Mouse (Mus musculus) lung, postnatal 36 days (tissue): ENCODE measurements around the gene Clcnka.

ENCODE experiments used
- DNase-seq: peaks from one replicate; pipeline ENCODE4 v3.0.0; 2022; ENCODE audit warnings: mixed read lengths

The Clcnka gene

DNA sequence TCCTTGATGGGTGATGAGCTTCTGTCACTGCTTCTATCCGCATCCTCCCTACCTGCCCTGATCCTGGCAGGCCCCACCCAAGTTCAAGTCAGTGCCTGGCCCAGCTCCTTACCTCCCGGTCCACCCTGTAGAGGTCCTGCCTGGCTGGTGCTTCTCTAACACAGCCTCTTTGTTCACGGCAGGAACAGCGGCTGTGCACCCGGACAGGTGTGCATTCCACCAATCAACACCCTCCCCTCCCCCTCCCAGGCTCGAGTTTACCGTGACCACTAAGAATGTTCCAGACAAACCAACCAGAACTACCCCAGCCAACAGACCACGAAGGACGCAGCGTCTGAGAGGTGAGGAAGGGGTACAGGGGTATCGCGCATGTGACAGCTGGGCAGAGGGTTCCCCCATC lies at the start of gene Clcnka:
TSS of gene Clcnka (minus strand) at position 180 of the 400 bp plus-strand sequence.
- no peak for DNase-seq

DNA sequence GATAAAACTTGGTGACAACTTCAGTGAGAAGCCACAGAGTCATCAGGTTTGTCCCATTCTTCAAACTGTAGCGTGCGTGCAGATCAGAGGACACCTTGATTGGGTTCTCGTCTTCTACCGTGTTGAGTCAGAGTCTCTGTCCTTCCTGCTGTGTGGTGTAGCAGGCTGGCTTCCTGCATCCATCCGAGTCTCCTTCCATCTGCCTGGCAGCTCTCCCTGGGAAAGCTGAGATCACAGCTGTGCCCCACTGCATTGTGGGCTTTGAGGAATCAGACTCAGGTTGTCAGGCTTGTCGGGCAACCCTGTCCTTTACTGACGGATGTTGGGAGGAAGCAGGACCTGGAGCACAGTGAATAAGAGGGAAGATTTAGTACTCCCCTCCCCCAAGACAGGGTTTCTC lies 47.7 kb upstream of the Clcnka start:
- DNase-seq, result no peak

DNA sequence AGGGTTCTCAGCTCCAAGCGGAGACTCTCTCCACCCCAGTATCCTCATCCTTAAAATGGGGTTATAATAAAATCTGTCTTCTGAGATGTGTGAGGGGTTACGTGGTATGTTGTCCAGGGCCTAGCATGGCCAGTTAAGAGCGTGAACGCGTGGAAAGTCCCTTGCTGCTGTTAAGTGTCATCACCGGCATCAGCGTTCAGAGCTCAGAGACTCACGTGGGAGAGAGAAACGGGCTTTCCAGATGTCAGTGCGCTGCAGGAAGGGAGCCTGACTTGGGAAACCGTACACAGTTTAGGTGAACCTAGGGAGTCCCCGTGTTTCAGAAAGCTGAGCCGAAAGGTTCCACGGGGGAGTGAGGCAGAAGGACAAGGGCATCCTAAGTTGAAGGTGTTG lies 46.8 kb upstream of the Clcnka start:
- no peak for DNase-seq

DNA sequence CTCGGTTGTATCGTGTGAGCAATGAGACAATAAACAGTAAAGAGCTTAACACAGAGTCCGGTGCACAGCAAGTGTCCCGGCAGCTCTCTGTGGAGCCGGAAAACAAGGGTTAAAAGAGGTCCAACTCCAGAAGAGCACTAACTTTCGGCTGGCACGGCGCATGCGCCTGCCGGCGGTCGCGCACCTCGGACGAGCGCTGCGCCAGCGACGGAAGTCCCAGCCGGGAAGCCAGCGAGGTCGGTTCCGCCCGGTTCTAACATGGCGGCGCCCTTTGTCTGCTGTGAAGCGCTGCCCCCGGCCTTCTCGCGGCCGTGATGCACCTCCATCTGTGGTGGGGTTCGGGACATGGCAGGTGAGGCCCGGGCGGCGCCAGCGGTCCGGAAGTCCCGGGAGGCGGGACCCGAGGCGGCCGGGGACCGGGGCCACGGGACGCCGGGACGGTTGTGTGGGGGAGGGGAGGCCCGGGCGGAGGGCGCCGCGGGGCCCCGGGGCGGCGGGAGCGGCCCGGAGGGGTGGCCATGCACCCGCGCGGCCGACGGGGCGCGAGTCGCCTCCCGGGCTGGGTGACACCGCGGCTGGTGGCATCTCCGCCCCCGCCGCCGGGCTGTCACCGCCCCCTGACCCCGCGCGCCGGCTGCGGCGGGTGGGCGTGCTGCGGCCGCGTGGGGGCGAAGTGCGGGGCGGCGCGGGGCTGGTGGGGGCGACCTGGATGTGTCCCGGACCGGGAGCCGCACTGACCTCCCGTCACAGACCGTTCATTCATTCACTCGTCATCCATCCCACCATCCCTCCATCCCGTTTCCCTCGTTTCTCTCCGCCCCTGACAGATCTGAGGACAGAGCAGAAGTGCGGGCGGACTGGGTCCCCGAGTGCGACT lies 46.2 kb upstream of the Clcnka start, which contains the start of gene Zbtb17:
TSS of gene Zbtb17 (plus strand) at position 204 of the 877 bp plus-strand sequence.
- DNase-seq, result peak; percentile 91

DNA sequence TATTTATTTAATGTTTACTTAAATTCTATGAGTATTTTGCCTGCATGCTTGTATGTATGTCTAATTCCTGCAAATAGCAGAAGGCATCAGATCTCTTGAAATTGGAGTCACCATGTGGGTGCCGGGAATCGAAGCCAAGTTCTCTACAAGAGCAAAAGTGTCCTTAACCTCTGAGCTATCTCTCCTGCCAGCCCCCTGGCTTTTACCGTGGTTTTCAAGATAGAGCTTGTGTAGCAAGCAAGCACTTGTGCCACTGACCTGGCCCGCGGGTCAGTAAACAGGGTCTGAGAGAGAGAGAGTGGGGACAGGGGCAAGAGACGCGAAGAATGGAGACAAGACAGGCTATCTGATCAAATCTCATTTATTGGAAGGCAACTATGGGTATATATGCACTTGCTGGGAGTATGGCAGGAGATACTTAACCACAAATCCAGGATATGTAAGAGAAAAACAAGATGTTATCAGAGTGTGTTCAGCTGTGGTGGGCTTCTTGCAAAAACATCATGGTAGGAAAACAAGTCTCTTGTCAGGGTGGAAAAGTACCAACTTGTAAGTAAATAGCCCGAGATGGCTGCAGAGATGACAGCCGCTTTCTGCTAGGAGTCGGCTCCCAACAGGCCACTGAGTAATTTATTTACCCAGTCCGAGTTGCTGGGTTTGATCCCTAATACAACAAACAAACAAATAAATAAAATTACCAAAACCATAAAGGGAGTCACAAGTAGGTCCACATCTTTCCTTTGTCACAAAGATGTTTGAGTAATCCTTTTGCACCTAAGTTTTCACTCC lies 45.3 kb upstream of the Clcnka start:
- DNase-seq, result no peak

DNA sequence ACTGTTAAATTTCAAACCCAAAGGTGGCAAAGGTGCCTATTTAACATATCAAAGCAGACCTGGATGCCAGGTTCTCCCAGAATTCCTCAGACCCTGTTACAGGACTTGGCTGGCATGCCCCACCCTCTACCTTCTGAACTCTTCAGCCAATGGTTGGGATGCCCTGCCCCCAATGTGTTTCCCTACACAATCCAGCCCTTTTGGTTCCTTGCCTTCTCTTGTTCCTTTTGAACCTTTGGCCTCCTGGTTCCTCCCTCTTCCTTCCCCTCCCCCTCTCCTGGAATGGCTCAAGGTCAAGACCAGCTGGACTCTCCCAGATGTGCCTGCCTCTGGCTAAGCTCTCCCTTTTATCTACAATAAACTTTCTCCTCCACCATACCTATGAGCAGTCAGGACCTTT lies 42.4 kb upstream of the Clcnka start:
- no peak for DNase-seq

DNA sequence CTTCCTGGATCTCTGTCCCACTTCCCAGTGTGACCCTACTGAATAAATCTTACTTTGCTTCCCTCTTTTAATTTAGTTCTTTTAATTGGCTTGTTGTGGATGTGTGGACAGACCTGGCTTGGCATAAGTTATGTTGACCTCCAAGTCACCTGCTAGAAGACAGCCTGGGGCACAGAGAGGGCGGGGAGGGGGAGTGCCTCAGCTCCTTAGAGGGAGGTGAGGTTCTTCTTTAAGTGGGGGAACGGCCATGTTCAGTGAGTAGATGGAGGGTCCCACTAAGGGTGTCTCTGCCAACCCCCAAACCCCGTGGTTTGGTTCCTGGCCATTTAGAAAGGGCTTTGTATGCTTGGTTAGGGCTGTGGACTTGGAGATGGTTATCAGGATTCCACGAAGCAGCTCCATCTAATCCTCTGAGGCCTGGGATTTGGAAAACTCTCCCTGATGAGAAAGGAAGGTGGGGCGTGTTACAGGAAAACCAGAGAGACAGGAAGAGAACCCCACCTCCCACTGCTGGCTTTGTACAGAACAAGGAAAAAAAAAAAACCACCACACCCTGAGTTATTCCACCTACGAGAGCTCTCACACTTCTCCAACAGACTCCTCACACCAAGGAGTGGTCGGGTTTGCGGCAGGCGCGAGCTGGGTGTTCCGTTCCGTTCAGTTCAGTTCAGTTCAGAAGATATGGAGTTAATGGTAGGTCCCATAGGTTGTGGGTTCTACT lies 40.7 kb upstream of the Clcnka start:
- no peak for DNase-seq

DNA sequence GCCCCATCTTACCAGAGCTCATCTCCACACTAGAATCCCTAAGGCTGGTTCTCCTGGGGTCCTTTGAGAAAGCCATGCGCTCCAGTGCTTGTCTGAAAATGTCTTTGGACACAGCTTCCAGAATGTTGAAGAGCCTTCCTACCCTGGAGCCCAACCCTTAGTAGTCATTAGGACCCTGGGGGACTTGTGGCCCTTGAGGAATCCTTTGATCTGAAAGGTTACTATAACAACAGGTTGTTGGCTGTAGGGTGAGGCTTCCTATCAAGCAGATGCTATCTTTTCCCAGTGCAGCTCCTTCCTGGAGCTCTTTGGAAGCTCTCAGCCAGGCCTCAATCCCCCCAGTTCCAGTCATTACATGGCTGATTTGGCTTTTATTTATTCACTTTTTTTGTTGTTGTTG lies 37.5 kb upstream of the Clcnka start, which contains the start of gene Srarp:
TSS of gene Srarp (minus strand) at position 132 of the 400 bp plus-strand sequence.
- no peak for DNase-seq

DNA sequence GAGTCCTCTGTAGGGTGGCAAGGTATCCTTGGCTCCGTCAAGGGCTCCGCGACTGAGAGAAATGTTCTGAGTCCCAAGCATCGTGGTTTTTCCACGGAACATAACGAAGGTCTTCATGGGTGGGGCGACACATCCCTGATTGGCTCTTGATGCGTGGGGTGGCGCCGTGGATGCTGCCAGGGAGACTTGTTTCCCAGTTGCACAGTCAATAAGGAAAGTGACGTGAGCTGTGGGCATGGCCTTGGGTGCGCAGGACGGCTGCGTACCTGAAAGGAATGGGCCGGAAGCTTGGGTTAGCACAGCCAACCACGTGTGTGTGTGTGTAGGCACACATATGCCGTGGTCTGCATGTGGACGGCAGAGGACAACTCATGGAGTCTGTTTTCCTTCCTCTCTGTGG lies 34.7 kb upstream of the Clcnka start:
- DNase-seq, result no peak

DNA sequence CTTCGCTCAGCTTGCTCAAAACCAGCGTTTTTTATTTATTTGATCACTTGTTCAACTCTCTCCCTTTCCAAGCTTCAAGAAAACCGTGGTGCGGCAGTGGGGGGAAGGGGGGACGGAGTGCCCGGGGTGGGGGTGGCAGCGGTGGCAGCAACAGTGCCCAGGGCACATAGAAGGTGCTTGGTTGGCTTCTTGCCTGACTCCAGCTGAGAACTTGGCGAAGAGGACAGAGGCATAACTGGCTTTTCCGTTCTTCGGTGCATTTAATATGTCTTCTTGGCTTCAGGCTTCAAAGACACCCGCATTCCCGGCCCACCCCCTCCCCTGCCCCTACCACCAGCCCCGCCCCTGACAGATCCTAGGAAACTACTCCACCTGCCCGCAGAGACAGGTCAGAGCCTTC lies 34.1 kb upstream of the Clcnka start:
- DNase-seq, result no peak

DNA sequence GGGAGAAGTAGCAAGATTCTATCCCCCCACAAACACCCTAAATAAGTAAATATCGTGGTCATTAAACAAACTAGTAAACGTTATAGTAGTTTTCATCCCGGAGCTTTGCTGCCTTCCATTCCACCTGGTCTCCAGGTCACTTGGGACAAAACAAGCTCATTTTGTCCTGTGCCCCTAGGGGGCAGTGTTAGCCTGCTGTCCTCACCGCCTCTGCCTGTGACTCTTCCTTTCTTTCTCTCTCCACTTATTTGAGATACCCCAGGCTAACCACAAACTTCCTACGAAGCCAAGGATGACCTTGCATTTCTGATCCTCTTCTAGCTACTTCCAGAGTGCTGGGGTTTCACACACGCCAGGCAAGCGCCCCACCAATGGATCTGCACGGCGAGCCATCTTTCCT lies 32.5 kb upstream of the Clcnka start:
- peak; percentile 85 for DNase-seq

DNA sequence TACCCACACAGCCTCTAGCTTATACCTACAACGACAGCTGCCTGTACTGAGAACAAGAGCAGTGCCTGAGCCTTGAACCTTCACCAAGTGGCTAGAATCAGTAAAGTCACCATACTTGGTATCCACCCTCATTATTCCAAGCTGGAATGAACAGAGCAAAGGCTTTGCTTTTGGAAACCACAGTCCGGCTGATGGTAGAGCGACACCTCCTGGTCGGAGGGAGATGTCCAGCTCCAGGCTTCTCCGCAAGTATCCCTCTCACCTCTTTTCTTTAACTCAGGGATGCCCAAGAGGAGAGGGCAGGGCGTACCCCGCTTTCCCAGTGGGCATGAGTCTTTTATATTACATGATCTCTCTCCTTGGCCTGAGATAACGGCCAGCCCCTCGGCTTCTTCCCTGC lies 31.3 kb upstream of the Clcnka start:
- peak; percentile 49 for DNase-seq

DNA sequence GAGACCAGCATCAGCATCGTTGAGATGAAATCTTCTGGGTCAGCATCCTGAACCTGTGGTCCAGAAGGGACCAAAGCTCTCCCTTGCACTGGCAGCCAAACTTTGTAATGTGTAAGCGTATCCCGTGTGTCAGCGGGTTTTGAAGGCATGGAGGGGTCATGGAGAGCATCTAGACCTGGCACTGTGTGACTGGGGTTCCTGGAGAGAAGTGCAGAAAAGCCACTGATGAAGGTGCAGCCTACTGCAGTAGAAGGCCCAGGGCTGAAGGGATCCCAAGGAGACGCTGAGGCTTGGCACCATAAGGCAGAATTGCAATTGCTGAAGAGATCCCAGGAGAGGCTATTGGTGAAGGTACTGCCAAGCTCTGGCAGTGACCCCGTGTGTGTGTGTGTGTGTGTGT lies 30.9 kb upstream of the Clcnka start:
- DNase-seq, result no peak

DNA sequence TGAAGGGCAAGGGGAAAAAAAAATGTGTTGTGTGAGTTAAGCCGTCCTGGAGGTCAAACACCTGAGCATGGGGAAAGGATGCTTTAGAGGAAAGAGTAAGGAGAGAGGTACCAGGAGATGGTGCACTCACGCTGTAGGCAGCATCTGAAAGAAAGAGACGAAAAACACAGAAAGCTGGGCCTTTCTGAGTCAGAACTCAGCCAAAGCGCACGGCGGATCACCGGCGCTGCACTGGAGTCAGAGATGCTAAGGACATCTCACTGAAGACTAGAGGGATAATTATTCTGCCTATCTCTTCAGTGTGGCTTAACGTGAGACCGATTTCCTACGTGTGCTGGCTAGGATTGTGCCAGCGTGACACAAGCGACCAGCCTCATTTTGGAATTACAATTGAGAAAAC lies 29.4 kb upstream of the Clcnka start:
- no peak for DNase-seq

DNA sequence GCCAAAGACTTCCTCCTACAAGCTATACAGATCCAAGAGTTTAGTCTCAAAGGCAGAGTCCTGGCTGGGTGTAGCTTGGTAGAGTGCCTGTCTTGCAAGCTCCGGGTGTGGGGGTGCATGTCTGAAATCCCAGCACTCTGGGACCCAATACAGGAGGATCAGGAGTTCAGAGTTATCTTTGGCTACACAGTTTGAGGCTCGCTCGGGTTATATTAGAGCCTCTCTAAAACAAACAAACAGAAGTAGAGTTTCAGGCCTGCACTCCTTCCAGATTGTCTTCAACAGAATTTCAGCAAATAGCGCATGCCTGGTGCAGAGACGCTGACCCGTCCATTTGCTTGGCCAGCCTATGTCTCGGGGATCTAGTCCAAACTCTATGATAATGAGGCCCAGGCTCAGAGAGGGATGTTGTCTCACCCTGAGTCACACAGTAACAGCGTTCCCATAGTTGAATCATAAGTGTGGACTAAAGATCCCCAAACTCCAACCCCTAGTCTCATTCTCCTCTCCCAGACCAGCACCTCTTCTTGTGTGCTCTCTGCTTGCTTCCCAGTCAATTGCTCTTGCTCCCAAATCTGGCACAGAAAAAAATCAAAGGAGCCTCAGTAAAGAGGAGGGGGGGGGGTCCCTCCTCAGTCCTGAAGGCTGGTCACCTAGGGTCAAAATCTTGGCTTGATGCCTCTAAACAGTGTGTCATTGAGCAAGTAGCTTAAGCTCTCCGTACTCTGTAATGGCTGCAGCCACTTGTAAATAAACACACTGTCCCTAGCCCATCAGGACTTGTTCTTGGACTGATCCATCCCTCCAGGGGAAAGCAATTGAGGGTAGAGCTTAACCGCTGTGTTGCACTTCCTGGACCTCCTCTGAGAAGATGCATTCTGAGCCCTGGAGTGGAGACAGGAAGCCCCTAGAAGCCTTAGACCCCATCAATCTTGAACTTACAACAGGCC lies 28.5 kb upstream of the Clcnka start:
- DNase-seq, result no peak

DNA sequence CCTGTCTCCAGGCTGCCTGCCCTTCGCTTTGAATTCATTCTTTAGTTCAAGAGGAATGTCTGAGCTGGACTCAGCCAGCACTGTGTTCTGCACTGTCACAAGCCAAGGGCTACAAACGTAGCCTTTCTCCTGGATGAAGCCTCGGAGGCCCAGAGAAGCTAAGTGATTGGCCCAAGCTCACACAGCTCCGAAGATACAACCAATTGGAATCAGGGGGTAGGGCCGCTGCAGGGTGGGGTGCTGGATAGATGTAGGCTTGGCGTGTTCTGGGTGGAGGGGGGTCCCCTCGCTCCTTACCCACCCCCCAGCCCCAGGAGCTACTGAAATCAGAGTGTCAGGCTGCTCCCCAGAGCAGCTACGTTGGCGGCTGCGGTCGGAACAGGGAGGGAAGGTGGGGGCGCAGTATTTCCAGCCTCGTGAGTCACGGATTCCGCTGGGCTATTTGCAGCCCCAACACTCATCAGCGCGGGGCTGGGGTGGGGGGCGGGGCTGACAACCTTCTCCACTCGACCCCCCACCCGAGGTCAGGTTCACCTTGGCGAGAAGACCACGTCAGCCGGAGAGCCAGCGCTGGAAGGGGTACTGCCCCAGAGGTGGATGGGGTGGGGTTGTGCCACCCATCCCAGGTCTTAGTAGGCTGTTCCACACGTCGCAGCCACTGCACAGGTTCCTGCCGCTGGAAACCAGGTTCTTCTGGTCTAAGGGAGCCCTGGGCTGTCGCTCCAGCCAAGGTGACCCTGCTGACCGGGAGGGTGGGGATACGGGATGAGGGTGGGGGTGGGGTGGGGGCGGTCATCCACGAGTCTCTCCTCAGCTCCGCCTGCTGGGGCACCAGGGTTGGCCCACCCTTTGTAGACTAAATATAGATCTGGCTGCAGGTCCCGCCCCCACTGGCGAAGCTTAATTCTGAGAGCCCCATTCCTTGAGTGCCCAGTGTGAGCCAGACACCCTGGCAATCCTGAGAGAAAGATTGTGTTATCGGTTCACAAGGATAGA lies 27.3 kb upstream of the Clcnka start:
- peak; percentile 43 for DNase-seq

DNA sequence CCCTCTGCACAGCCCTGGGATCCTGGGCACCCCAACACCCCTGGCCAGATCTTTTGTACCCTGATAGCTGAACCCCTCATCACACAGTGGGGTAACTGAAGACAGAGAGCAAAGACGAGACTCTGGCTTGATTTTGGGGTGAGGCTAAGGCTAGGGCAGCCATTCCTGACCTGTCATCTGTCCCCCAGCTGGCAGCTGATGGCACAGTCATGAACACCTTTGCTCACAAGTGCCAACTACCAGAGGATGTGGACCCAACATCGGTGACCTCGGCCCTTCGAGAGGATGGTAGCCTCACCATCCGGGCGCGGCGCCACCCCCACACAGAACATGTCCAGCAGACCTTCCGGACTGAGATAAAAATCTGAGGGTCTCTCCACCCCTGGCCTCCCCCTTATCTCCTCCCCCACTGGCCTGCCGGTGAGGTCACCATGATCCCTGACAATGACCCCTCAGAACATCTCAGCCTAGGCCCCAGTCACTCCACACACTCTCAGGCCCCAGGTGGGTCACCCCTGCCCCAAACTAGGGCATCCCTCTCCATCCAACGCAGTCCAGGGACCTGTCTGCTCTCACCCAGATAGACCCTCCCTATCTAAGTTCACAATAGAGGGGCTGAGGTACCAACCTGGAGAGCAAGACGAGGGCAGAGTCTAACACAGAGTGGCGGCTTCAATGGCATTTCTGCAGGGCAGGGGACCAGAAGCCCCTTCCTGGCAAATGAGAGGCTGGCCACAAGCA lies 25.3 kb upstream of the Clcnka start:
- DNase-seq, result no peak

DNA sequence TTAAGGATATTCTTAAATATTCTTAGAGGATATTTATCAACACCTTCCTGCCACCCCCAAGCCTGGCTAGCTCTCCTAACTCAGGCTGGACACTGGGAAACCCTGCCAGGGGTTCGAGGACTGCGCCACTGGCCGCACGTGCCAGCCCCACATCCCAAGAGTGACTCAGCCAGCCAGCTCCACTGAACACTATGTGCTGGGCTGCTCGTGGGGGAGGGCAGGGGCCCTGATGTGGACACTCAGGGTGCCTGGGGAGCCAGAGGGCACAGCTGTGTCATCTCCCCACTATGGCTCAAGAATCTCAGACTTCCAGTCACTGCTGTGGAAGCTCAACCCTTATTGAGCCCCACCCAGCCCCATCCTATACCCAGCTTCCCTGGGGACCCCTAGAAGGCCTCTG lies 24.8 kb upstream of the Clcnka start:
- peak; percentile 28 for DNase-seq

DNA sequence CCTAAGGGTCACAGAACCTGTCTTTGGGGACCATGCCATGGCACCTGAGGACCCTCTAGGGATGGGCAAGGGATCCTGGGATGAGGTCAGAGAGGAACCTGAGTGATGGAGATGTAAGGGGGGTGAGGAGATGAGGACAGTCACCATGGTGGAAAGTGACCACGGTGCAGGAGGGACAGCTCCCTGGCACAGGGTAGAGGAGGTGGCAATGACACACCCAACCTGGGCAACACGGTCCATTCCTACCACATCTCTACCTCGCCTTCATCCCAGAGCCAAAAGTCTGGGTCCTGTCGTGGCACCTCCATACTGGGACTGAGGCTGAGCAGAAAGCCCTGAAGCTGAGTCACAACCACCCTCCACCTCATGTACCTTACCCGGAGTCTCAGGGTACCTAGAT lies 24.3 kb upstream of the Clcnka start:
- no peak for DNase-seq

DNA sequence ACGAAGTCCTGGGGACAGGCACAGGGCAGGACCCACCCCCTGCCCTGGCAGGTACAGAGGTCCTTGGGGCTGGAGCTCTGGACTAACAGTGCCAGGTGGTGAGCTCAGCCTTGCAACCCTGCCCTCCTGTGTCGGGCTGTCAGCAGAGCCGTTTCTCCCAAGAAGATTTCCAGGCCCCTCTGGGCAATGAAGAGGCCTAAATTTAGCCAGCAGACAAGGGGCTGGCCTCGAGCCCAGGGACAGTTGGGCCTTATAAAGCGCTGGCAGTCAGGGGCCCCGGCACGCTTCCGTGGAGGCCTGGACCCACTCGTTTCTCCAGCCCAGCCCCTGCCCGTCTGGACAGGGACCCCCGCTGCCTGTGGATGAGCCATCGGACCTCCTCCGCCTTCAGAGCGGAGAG lies 22.9 kb upstream of the Clcnka start:
- peak; percentile 54 for DNase-seq
